ENCODE assay signal across 10 mouse cellular contexts in genomic region chr8:126481494-126482347, GRCm38 (mm10). TPM values are rescaled to one million over a fixed set of nuclear protein-coding genes. Genes with fewer than 3 reads are reported as not detected.
DNase-seq lines count a peak whose midpoint lies in the region; ATAC-seq and TF ChIP-seq lines count a peak whose summit lies in the region.
"Had no signal": no experiment of that assay in that cellular context is flagged by ENCODE, and none has a peak within 500 bp of the region (broad histone marks: within the 10 kb centered on the region; RNA-seq: fewer than 3 reads in every experiment).

No protein-coding gene starts in this region.

- H3K4me2 ChIP-seq in limb, embryonic 11.5 days (ENCODE audit: low read depth, severe bottlenecking), result no peak overlapping the region
- H3K4me2 ChIP-seq in midbrain, embryonic 13.5 days (replicated peaks), result no peak overlapping the region
- H3K4me2 ChIP-seq: embryonic facial prominence, embryonic 12.5 days had no signal

- TF ChIP-seq CTCF in spleen, adult 2 months (IDR thresholded peaks at IDR 0.05; ENCODE audit: extremely low read depth, insufficient read depth, insufficient read length, insufficient replicate concordance), result peak; percentile 39; the same call in 1 of the 2 replicates

- H3K27ac ChIP-seq in spleen, adult 2 months (ENCODE audit: insufficient read depth, low read length), result no peak overlapping the region
- no peak overlapping the region for H3K27ac ChIP-seq in forebrain, embryonic 10.5 days
- H3K27ac ChIP-seq in limb, embryonic 11.5 days (replicated peaks; ENCODE audit: low read depth, low read length), result no peak overlapping the region
- no peak overlapping the region for H3K27ac ChIP-seq in midbrain, embryonic 13.5 days
- H3K27ac ChIP-seq: embryonic facial prominence, embryonic 12.5 days had no signal

- no peaks in the 10 kb centered on the region for H3K27me3 ChIP-seq in spleen, adult 2 months (ENCODE audit: control insufficient read depth, insufficient read depth, low read length)
- peaks cover 10% of the 10 kb centered on the region for H3K27me3 ChIP-seq in forebrain, embryonic 10.5 days (ENCODE audit: poor library complexity, severe bottlenecking)
- H3K27me3 ChIP-seq in limb, embryonic 11.5 days (ENCODE audit: control insufficient read depth, insufficient read depth, low read length), result no peaks in the 10 kb centered on the region
- peaks cover 18% of the 10 kb centered on the region for H3K27me3 ChIP-seq in midbrain, embryonic 13.5 days

- no peaks in the 10 kb centered on the region for H3K36me3 ChIP-seq in spleen, adult 2 months (ENCODE audit: control insufficient read depth, insufficient read depth, low read length)
- H3K36me3 ChIP-seq in forebrain, embryonic 10.5 days (replicated peaks), result no peaks in the 10 kb centered on the region
- H3K36me3 ChIP-seq in limb, embryonic 11.5 days (ENCODE audit: control insufficient read depth, insufficient read depth, low read length), result no peaks in the 10 kb centered on the region
- no peaks in the 10 kb centered on the region for H3K36me3 ChIP-seq in midbrain, embryonic 13.5 days
- H3K36me3 ChIP-seq: embryonic facial prominence, embryonic 12.5 days had no signal

- no peak for TF ChIP-seq POLR2A in spleen, adult 2 months (IDR thresholded peaks at IDR 0.05; ENCODE audit: low read depth, low read length)

- peak; percentile 41 for ATAC-seq in inflammation-experienced regulatory T-cells, adult 6 months
- ATAC-seq in limb, embryonic 11.5 days (ENCODE audit: insufficient number of reproducible peaks, low FRiP score, low TSS enrichment, low read depth), result peak; percentile 47; the same call in 1 of the 2 replicates
- ATAC-seq in midbrain, embryonic 13.5 days, result peak; percentile 75

- WGBS in spleen, adult 2 months, result 46% methylated on average over 8 of the region's 8 CpGs
- 39% methylated on average over 8 of the region's 8 CpGs for WGBS in forebrain, embryonic 10.5 days
- WGBS in limb, embryonic 11.5 days, result 36% methylated on average over 8 of the region's 8 CpGs
- 39% methylated on average over 8 of the region's 8 CpGs for WGBS in midbrain, embryonic 13.5 days

- no peaks in the 10 kb centered on the region for H3K9me3 ChIP-seq in forebrain, embryonic 10.5 days
- H3K9me3 ChIP-seq in limb, embryonic 11.5 days (ENCODE audit: control insufficient read depth, low read length), result no peaks in the 10 kb centered on the region
- no peaks in the 10 kb centered on the region for H3K9me3 ChIP-seq in midbrain, embryonic 13.5 days
- H3K9me3 ChIP-seq: embryonic facial prominence, embryonic 12.5 days had no signal

- peak in 1 of 2 experiments; percentile 37 for DNase-seq in spleen, adult 2 months (ENCODE audit: low read depth in 1 of 2, low spot score in 2 of 2)
- no peak for DNase-seq in spleen, postnatal 14 days (ENCODE audit: low spot score in 2 of 2)
- peak; percentile 86 for DNase-seq in brain, adult 2 months (ENCODE audit: low read depth, low spot score)
- peak; percentile 49 for DNase-seq in forebrain, embryonic 10.5 days (ENCODE audit: extremely low spot score, low spot score)
- DNase-seq in limb, embryonic 11.5 days (ENCODE audit: low spot score), result peak; percentile 80
- DNase-seq in thymus, postnatal 4 days, result peak; percentile 76

- no peaks in the 10 kb centered on the region for H3K4me1 ChIP-seq in spleen, adult 2 months (ENCODE audit: control insufficient read depth, insufficient read depth, insufficient read length)
- H3K4me1 ChIP-seq in forebrain, embryonic 10.5 days, result no peaks in the 10 kb centered on the region
- H3K4me1 ChIP-seq in limb, embryonic 11.5 days (ENCODE audit: control insufficient read depth, insufficient read depth, low read length), result peaks cover 2% of the 10 kb centered on the region; the same call in 1 of the 2 replicates
- H3K4me1 ChIP-seq in midbrain, embryonic 13.5 days (replicated peaks), result no peaks in the 10 kb centered on the region

- no peak overlapping the region for H3K9ac ChIP-seq in limb, embryonic 11.5 days (ENCODE audit: low read length)
- no peak overlapping the region for H3K9ac ChIP-seq in midbrain, embryonic 13.5 days (replicated peaks)
- H3K9ac ChIP-seq: embryonic facial prominence, embryonic 12.5 days had no signal

- H3K4me3 ChIP-seq in spleen, adult 2 months (ENCODE audit: extremely low read depth, insufficient read depth, insufficient read length), result no peak overlapping the region
- H3K4me3 ChIP-seq in forebrain, embryonic 10.5 days, result no peak overlapping the region
- H3K4me3 ChIP-seq in limb, embryonic 11.5 days (ENCODE audit: low read depth, low read length), result no peak overlapping the region
- H3K4me3 ChIP-seq in midbrain, embryonic 13.5 days (replicated peaks), result no peak overlapping the region
- H3K4me3 ChIP-seq: embryonic facial prominence, embryonic 12.5 days; myocyte had no signal

RNA-seq across cellular contexts. Expression of gene Tarbp1, which starts 6.9 kb away (rescaled TPM):
- polyA plus RNA-seq in spleen, adult 2 months (2012; rRNA removed), result 3.9 and 5.0 TPM in 2 replicates
- 1.9 and 2.3 TPM in 2 replicates for polyA plus RNA-seq in forebrain, embryonic 10.5 days (2016; fragmentation: Nextera tagmentation; extraction: Ambion mirVana)
- 1 to 10 TPM; 1.9 to 3.8 (median 3.2) TPM for polyA plus RNA-seq in inflammation-experienced regulatory T-cells, adult 6 months (2017; shearing (Covaris generic))
- 3.8 and 4.1 TPM in 2 replicates for polyA plus RNA-seq in limb, embryonic 11.5 days (2014; fragmentation: Nextera tagmentation; extraction: Ambion mirVana)
- polyA plus RNA-seq in midbrain, embryonic 13.5 days (2015; fragmentation: Nextera tagmentation; extraction: Ambion mirVana), result 1.8 TPM in 2 replicates

RNA-seq across cellular contexts. Expression of gene Coa6, which starts 59.4 kb away (rescaled TPM):
- 25.6 and 43.0 TPM in 2 replicates for polyA plus RNA-seq in spleen, adult 2 months (2012; rRNA removed)
- 41.2 and 46.5 TPM in 2 replicates for polyA plus RNA-seq in forebrain, embryonic 10.5 days (2016; fragmentation: Nextera tagmentation; extraction: Ambion mirVana)
- polyA plus RNA-seq in inflammation-experienced regulatory T-cells, adult 6 months (2017; shearing (Covaris generic)), result 10 to 100 TPM; 43.4 to 59.4 (median 48.4) TPM
- 45.1 and 52.7 TPM in 2 replicates for polyA plus RNA-seq in limb, embryonic 11.5 days (2014; fragmentation: Nextera tagmentation; extraction: Ambion mirVana)
- 42.8 and 43.4 TPM in 2 replicates for polyA plus RNA-seq in midbrain, embryonic 13.5 days (2015; fragmentation: Nextera tagmentation; extraction: Ambion mirVana)

Comparison
In these comparisons a context has a peak if more than half of its experiments do, and no peak if none do; other contexts are left out.
1. DNase-seq: peak in brain, adult 2 months (single experiment), forebrain, embryonic 10.5 days (single experiment), limb, embryonic 11.5 days (single experiment) and thymus, postnatal 4 days (single experiment); none in spleen, postnatal 14 days (0 of 2).
2. Peak in every context shown above with its lines, with median percentiles within 50 percentile points of each other: ATAC-seq.